Mouse (Mus musculus) adrenal gland, adult 18-20 months (tissue): Measurements from ENCODE around the gene Ptprn2. TPM values are rescaled to one million over a fixed set of nuclear protein-coding genes. Genes with fewer than 3 reads are reported as not detected.

Experiments used
- DNase-seq, 2 experiments: peaks; one replicate each; pipeline ENCODE4 v3.0.0; 2021 to 2022; ENCODE audit warnings: low spot score in 2 of 2
- total RNA-seq, 2 experiments: library from RNA; stranded (reverse); gene quantifications; 1 replicate in 1 of 2; 2 replicates in 1 of 2; pipeline ENCODE4 v1.2.3; 2021

The Ptprn2 gene
- total RNA-seq, 2 experiments from 2014 or later = 19.0 to 21.7 TPM

- DNase-seq = no peak
These were observed 156.0 kb downstream of the Ptprn2 start for GRCm38 (mm10) chr12:116641339-116642190.

- DNase-seq = no peak
These were observed 156.7 kb downstream of the Ptprn2 start for GRCm38 (mm10) chr12:116642191-116642549.

DNA sequence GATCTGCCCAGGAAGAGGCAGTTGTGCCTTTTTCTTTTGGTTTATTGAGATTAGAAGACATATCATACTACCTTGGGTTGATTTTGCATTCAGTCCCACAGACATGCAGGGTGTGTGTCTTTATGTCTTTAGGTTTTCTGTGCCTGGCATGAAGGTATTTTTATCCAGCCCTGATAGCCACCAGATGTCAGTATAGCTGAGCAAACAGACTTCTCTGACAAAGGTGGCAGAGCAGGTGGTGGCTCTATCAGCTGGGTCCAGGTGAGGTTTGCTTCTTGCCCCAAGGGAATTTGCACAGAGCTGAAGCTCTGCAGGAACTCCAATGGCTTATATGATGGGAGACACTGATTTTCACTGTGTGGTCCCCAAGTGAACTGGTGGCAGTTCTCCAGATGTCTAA, 161.3 kb downstream of the Ptprn2 start:
- DNase-seq = no peak

DNA sequence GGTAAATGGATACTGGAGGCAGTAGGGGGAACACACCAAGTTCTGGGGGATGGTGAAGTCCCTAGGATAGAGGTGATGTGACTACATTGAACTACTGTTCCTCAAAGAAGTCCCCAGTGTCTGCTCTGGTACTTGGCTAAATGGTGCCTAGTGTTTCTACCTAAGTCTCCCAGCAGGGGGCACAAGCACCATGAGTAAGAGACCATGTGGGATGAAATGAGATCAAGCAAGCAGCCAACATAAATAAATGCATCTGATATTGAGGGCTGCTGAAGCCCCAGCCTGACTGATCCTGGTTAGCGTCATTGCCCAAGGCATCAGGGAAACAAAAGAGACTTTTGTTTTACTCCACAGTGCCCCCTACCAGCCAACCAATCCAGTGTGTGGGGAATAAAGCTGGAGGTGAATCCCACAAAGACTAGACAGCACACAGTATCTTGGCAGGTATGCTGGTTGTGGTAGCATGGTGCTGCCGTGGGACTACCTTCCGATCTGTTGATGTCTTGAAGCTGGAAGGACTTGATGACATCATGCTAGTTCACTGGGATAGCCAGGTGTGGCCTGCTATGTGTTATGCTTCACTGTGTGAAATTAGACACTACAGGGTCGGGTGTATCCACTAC, 163.2 kb downstream of the Ptprn2 start:
- DNase-seq = peak; percentile 14 to 32

DNA sequence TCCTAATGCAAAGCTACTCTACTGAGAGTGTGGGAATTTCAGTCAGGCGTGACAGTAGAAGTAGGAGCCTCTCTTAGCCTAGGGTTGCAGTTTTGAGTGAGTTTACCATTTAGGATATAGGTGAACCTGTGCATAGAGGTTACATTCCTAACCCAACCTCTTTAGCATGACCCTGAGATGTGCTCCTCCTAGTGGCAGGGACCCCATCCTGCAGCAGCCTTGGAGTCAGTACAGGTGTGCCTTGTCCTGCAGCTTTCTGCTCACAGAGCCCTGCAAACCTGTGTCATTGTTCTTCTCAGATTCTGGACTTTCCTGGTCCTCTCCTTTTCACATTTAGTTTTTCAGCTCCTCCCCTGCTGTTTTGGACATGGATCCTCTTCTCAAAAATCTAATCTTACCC, 168.2 kb downstream of the Ptprn2 start:
- no peak for DNase-seq

DNA sequence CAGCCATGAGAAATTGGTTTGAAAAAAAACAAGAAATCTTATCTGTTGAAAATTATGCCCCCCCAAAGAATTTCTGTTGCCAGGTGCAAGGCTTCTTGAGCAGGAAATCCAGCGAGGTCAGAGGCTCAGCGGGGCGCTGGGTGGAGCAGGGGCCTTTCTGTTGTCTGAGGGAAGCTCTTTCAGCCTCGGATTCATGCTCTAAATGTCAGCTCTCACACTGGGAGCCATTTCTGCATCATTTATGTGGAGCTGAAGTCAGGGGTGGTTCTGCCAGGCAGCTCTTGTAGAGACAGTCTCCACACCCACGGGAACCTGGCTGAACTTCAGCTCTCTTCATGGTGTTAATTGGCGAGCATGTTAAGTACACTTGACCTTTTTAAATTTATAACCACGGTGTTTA, 174.6 kb downstream of the Ptprn2 start:
- no peak for DNase-seq

DNA sequence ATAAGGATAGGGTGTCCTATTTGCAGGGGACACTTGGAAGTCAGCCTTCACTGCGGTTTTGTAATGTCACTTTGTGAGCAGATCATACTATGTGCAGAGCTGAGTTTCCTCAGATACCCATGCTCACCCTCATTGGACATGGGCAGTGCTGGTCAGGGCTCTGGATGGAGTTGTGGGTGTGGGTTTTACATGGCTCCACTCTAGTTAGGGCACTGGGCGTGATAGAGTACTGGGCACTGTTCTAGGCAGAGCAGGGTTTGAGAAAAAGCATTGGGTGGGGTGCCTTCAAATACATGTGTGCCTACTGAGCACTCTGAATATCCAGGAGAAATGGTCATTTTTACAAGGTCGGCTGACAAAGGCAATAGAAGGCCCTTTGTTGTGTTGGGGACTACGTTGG, 175.5 kb downstream of the Ptprn2 start:
- no peak for DNase-seq

GRCm38 (mm10) chr12:116677701-116678100, 192.2 kb downstream of the Ptprn2 start:
- DNase-seq = no peak

- DNase-seq = no peak
These were observed 204.3 kb downstream of the Ptprn2 start for GRCm38 (mm10) chr12:116689832-116690231.

DNA sequence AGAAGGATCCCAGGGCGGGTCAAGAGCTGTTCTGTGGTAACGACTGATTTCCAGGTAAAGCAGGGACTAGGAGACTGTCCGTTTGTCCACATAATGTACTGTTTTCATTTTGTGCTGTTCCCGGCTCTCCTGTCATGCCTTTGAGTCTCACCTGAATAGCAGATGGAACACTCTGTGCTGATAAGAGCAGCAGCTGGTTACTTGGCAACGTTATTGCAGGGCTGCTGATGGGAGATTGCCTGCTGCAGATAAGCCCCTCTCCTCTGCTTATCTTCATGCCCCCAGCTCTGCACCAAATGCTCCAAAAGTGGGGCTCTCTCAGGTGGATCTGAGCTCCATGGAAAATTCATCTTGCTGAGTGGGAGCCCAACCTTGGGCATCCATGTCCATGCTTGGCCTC, 224.0 kb downstream of the Ptprn2 start:
- no peak for DNase-seq

GRCm38 (mm10) chr12:116710716-116711115, 225.2 kb downstream of the Ptprn2 start:
- DNase-seq = no peak

DNA sequence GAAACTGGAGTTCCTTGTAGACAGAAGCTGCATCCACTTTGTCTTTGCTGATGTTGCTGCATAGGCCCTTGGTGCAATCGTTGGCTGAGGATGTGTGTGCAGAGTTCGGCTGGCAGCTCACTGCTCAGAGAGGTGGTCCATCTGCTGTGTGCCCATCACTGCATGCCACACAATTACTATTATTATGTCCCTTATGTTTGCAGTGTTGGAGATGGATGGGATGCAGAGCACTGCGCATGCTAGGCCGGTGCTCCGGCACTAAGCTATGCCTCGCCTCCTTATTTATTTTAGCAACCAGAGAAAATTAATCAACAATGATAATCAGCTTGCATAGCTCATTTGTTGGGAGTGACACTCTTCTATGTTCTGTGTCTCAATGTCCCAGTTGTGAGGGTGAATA, 225.6 kb downstream of the Ptprn2 start:
- DNase-seq = no peak

- DNase-seq = no peak
These were observed 227.6 kb downstream of the Ptprn2 start for GRCm38 (mm10) chr12:116713096-116713495.

DNA sequence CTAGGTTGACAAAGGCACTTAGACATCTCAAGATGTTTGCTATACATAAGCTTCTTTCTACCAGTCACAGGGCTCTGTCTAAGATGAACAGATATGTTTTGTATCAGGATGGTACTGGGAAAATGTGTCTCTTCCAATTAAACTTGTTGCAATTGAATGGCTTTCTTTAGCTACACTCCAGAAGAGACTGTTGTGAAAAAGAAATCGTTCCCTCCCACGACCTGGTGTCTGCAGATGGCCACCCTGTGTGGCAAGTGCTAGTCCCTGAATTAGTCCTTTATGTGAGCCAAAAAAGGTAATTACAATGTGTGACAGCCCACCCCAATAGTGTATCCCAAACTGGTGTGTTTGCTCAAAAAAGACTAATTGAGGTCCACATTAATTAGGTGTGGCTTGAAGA, 235.5 kb downstream of the Ptprn2 start:
- no peak for DNase-seq

GRCm38 (mm10) chr12:116740141-116740540, 254.6 kb downstream of the Ptprn2 start:
- no peak for DNase-seq

GRCm38 (mm10) chr12:116741300-116741699, 255.8 kb downstream of the Ptprn2 start:
- no peak for DNase-seq

DNA sequence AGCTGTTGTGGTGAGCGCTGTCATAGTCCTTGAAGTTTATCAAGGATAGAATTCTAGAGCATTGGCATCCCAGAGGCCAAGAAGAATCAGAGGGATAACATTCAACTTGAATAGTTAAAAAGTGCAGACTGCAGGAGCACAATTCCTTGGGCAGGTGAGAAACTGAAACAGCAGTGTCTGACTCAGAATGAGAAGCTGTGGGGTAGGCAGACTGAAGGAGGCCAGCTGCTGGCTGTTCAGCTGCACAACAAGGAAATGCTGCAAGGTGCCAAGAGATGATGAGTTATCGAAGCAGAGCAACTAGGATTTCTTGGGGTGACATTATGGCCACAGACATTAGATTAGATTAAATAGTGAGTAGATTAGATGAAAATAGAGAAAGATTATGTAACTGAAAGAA, 260.9 kb downstream of the Ptprn2 start:
- DNase-seq = no peak

GRCm38 (mm10) chr12:116752784-116753183, 267.3 kb downstream of the Ptprn2 start:
- DNase-seq = no peak

DNA sequence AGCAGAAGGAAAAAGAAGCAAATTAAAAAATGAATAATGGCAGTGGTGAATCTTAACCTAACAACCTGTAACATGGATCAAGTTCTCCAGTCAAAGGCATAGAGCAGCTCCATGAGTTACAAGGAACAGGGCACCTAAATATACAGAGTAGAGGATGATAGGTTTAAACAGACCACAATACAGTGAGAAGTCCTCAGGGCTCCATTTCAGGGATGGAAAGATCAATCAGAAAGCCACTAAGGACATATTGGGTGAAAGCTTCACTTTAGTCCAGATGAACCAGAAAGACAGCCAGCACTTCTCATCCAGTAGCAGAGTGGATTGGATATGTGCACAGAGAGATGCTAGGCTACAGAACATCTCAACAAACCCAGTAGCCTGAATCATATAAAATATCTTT, 278.4 kb downstream of the Ptprn2 start:
- no peak for DNase-seq

GRCm38 (mm10) chr12:116770911-116771310, 285.4 kb downstream of the Ptprn2 start:
- DNase-seq = no peak

GRCm38 (mm10) chr12:116771493-116771892, 286.0 kb downstream of the Ptprn2 start:
- no peak for DNase-seq

DNA sequence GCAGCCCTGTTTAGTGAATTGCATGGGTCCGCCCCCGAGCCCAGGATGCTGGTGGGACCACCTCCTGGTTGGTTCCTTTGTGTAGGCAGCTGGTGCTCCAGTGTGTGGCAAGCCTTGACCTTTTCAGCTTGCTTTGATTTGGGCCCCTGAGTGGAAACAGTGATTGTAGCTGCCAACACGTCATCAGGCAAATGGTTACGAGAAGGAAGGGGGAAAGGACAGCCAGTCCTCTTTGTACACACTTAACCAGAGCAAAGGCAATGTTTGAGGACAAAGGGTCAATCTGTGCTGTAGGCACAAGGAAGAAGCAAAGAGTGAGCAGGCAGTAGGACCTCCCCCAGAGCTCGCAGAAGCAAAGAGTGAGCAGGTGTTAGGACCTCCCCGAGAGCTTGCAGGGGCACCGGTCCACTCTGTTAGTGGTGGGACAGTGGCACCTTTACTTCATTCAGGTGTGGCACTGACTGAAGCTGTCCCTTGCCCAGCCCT, 286.6 kb downstream of the Ptprn2 start:
- no peak for DNase-seq

- DNase-seq = no peak
These were observed 287.8 kb downstream of the Ptprn2 start for GRCm38 (mm10) chr12:116773344-116773743.
